Mouse (Mus musculus) ovary, adult 18-20 months (tissue): Measurements from ENCODE around the gene Hbp1.

Experiments used
- DNase-seq: peaks from one replicate; pipeline ENCODE4 v3.0.0; 2022; ENCODE audit warnings: low spot score, mixed read lengths

Gene Hbp1

DNA sequence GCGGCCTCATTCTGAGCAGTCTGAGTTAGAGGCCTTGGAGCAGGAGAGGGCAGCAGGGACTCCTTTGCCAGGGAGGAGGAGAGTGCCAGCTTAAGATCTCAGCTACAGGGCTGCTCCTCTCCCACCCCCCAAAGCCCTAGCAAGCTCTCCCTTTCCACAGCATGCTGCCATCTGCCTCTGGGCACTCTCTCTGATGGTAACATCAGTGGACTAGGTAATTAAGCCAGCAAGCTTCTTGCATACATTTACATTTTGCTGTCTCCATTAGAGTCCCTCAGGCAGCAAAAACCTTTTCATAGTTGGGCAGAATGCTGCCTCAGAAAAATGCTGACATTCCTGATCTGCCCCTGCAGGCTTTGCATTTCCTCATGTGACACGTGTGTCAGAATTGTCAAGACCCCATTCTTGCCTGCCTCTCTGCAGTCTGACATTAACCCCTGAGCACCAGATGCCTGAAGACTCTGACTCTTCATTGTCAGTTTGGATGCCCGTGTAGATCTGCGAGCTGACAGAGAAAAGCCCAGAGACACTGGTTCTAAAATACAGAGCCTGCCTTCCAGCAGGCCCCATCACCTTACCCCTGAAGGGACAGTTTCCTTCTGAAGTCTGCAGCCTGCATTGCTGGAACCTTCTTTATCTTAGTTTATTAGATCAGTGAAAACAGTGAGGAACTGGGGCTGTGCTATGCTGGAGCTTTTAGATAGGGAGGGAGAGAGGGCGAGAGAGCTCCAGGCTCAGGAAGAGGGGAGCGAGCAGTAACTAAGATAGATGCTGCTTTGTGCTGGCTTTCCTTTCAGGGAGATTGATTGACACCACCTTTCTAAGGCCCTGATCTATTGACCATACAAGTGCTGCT lies 44.4 kb downstream of the Hbp1 start:
- DNase-seq: no peak

- DNase-seq: no peak
Observed at GRCm38 (mm10) chr12:31900391-31900914, 49.9 kb downstream of the Hbp1 start.

- no peak for DNase-seq
Observed at GRCm38 (mm10) chr12:31897456-31897855, 52.9 kb downstream of the Hbp1 start.

DNA sequence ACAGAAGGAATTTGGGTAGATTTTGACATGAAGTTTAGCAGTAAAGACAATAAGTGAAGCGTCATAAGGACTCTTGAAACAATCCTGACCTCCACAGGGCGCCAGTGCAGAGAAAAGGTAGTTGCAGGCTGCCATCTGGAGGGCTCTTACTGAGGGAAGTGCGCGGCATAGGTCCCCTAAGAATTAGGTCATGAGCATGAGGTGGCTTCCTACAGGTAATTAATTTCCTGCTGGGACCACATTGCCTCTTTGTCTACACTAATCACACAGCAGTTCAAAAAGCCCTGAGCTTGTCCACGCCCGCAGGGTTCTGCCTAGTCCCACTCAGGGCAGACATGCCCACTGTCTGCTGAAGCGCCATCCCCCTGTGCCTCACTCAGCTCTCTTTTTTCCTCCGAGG lies 53.3 kb downstream of the Hbp1 start:
- no peak for DNase-seq

- no peak for DNase-seq
Observed at GRCm38 (mm10) chr12:31896295-31896694, 54.0 kb downstream of the Hbp1 start.

GRCm38 (mm10) chr12:31895888-31896287 lies 54.4 kb downstream of the Hbp1 start:
- peak; percentile 16 for DNase-seq

GRCm38 (mm10) chr12:31895095-31895734 lies 55.1 kb downstream of the Hbp1 start:
- DNase-seq: no peak

GRCm38 (mm10) chr12:31892771-31893170 lies 57.6 kb downstream of the Hbp1 start:
- no peak for DNase-seq

DNA sequence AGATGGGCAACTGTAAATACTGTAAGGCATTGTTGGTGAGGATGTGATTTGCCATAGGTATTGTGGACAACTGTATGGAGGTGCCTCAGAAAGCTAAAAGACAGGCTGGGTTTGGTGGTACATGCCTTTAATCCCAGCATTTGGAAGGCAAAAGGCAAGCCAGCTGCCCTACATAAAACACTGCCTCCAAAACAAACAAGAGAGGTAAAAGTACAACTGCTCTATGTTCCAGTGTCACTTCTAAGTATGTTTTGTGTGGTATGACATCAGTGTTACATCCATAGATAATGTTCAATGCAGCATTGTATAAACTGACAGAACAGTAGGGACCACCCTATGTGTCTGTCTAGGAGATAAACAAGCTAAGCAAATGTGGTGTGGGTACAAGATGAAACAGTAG lies 58.3 kb downstream of the Hbp1 start:
- DNase-seq: no peak

DNA sequence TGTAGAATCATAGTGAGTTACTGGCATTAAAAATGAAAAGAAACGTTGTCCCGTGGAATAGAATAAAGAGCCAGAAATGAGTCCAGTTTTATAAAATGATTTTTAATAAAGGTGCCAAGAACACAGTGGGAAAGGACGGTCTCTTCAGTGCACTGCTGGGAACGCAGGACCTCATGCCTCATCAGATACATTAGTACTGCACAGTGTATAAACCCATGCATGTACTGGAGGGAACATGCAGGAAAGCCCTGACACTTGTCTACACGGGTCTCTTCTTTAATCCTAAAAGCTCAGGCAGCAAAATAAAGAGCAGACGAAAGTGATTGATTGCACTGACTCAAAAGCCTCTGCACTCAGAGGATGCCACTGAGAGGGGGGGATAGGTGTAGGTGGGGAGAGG lies 59.6 kb downstream of the Hbp1 start:
- DNase-seq: no peak

GRCm38 (mm10) chr12:31885844-31886606 lies 64.3 kb downstream of the Hbp1 start:
- DNase-seq: no peak

GRCm38 (mm10) chr12:31885084-31885483 lies 65.3 kb downstream of the Hbp1 start:
- no peak for DNase-seq

GRCm38 (mm10) chr12:31884365-31884764 lies 66.0 kb downstream of the Hbp1 start:
- no peak for DNase-seq

DNA sequence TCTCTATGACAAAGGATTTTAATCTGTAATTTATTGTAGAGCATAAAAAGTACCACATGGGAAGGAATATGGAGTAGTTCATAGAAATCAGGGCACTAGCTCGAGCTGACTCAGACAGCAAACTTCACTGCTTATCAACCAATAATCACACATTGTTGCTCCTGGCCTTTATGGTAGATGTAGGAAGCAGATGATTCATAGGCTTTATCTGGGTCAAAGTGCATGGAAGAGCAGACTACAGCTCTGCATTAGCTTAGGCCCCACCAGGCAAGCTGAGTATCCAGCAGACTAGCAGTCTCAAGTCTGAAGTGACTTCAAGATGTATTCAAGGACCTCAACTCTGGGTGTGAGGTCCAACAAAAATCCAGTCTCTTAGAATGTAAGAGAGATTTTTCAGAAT lies 67.6 kb downstream of the Hbp1 start:
- DNase-seq: no peak

GRCm38 (mm10) chr12:31876775-31877174 lies 73.6 kb downstream of the Hbp1 start:
- DNase-seq: no peak
